Mouse (Mus musculus) forebrain, postnatal 0 days (tissue): ENCODE measurements at regions not wholly inside any gene's neighbourhood (a gene's known extent, or its start where the extent isn't known, plus 50 kb on each side); places are given as distances from the start of the nearest gene placed in this dataset.

ENCODE experiments used
- ATAC-seq: fragments of 200-750 bp; cut with Nextera tagmentation; 2 replicates; pipeline ENCODE4 v1.8.0; 2017; ENCODE audit warnings: mild to moderate bottlenecking, moderate library complexity
- DNase-seq: peaks from one replicate; pipeline ENCODE4 v3.0.0-alpha.2; 2015
- H3K27ac ChIP-seq: fragments of 300-500 bp; sonication (generic); 2 replicates; pipeline ENCODE4 v1.5.1; 2014; ENCODE audit warnings: low read depth, mild to moderate bottlenecking, antibody characterized with exemption, low read length, moderate library complexity, mixed read lengths
- H3K27me3 ChIP-seq: fragments of 300-500 bp; sonication (generic); 2 replicates; pipeline ENCODE4 v1.6.1; 2014; ENCODE audit warnings: mild to moderate bottlenecking, low read length, mixed read lengths; ENCODE audit not compliant: insufficient read depth
- H3K36me3 ChIP-seq: fragments of 300-500 bp; sonication (generic); 2 replicates; pipeline ENCODE4 v1.6.1; 2014; ENCODE audit warnings: mild to moderate bottlenecking, moderate library complexity; ENCODE audit not compliant: insufficient read depth
- H3K4me1 ChIP-seq: fragments of 300-500 bp; sonication (generic); 2 replicates; pipeline ENCODE4 v1.6.1; 2014; ENCODE audit warnings: antibody characterized with exemption; ENCODE audit not compliant: insufficient read depth
- H3K4me2 ChIP-seq: fragments of 300-500 bp; sonication (generic); 2 replicates; pipeline ENCODE4 v1.6.1; 2014; ENCODE audit warnings: low read depth, mild to moderate bottlenecking, moderate library complexity
- H3K4me3 ChIP-seq: fragments of 300-500 bp; sonication (generic); 2 replicates; pipeline ENCODE4 v1.5.1; 2014; ENCODE audit warnings: low read depth, low read length, mixed read lengths
- H3K9ac ChIP-seq: fragments of 300-500 bp; sonication (generic); 2 replicates; pipeline ENCODE4 v1.6.1; 2014; ENCODE audit warnings: mild to moderate bottlenecking
- H3K9me3 ChIP-seq: fragments of 300-500 bp; sonication (generic); 2 replicates; pipeline ENCODE4 v1.6.1; 2016; ENCODE audit warnings: low read length
- CTCF ChIP-seq: sonication (generic); IDR thresholded peaks from 2 replicates; pipeline ENCODE4 v1.5.1; 2016; ENCODE audit warnings: antibody characterized with exemption, control low read depth, low read depth
- WGBS: fragments of 180-500 bp; shearing (Covaris S2); extraction: QIAGEN DNeasy Blood & Tissue Kit; methylation state at CpG from one replicate; pipeline ENCODE4 v1.1.7; 2014; 5-methylcytosine and 5-hydroxymethylcytosine counted together

GRCm38 (mm10) chr15:24161974-24162373 is 1251.6 kb downstream of the Basp1 start:
- H3K36me3 ChIP-seq = no peaks in the 10 kb centered on the region
- no peak overlapping the region for H3K27ac ChIP-seq
- no peaks in the 10 kb centered on the region for H3K4me1 ChIP-seq
- no peak overlapping the region for H3K9ac ChIP-seq
- H3K4me3 ChIP-seq = no peak overlapping the region
- no peaks in the 10 kb centered on the region for H3K27me3 ChIP-seq
- H3K9me3 ChIP-seq = no peaks in the 10 kb centered on the region
- TF ChIP-seq CTCF = no peak
- DNase-seq (no peak), ATAC-seq (no peak)
- WGBS = 95% methylated on average over 9 of the region's 9 CpGs
- H3K4me2 ChIP-seq = no peak overlapping the region

GRCm38 (mm10) chr15:24157700-24158350 is 1255.7 kb downstream of the Basp1 start:
- H3K27ac ChIP-seq = no peak overlapping the region
- no peaks in the 10 kb centered on the region for H3K27me3 ChIP-seq
- no peak overlapping the region for H3K4me3 ChIP-seq
- H3K4me1 ChIP-seq = no peaks in the 10 kb centered on the region
- H3K9me3 ChIP-seq = no peaks in the 10 kb centered on the region
- ATAC-seq (no peak; the same call in 1 of the 2 replicates), DNase-seq (peak; percentile 2)
- WGBS = 71% methylated on average over 10 of the region's 10 CpGs
- no peaks in the 10 kb centered on the region for H3K36me3 ChIP-seq
- no peak for TF ChIP-seq CTCF
- no peak overlapping the region for H3K4me2 ChIP-seq
- no peak overlapping the region for H3K9ac ChIP-seq

- H3K27me3 ChIP-seq = no peaks in the 10 kb centered on the region
- no peak for TF ChIP-seq CTCF
- no peak overlapping the region for H3K9ac ChIP-seq
- no peak overlapping the region for H3K4me3 ChIP-seq
- no peak overlapping the region for H3K27ac ChIP-seq
- DNase-seq (peak; percentile 16), ATAC-seq (peak; percentile 77)
- H3K4me2 ChIP-seq = no peak overlapping the region
- 63% methylated on average over 3 of the region's 3 CpGs for WGBS
- no peaks in the 10 kb centered on the region for H3K36me3 ChIP-seq
- H3K4me1 ChIP-seq = no peaks in the 10 kb centered on the region
- no peaks in the 10 kb centered on the region for H3K9me3 ChIP-seq
These were observed 1259.3 kb downstream of the Basp1 start for GRCm38 (mm10) chr15:24154291-24154690.

- H3K36me3 ChIP-seq = no peaks in the 10 kb centered on the region
- H3K27ac ChIP-seq = no peak overlapping the region
- H3K9me3 ChIP-seq = no peaks in the 10 kb centered on the region
- H3K27me3 ChIP-seq = no peaks in the 10 kb centered on the region
- no peak for DNase-seq
- no peak overlapping the region for H3K4me3 ChIP-seq
- TF ChIP-seq CTCF = no peak
- ATAC-seq = no peak
- H3K4me2 ChIP-seq = no peak overlapping the region
- no peaks in the 10 kb centered on the region for H3K4me1 ChIP-seq
- no peak overlapping the region for H3K9ac ChIP-seq
These were observed 1289.3 kb downstream of the Basp1 start for GRCm38 (mm10) chr15:24124241-24124640.

- H3K27me3 ChIP-seq = no peaks in the 10 kb centered on the region
- ATAC-seq = no peak
- no peak overlapping the region for H3K4me3 ChIP-seq
- H3K9ac ChIP-seq = no peak overlapping the region
- 55% methylated on average over 5 of the region's 5 CpGs for WGBS
- H3K9me3 ChIP-seq = no peaks in the 10 kb centered on the region
- H3K27ac ChIP-seq = no peak overlapping the region
- H3K36me3 ChIP-seq = no peaks in the 10 kb centered on the region
- DNase-seq = no peak
- H3K4me1 ChIP-seq = no peaks in the 10 kb centered on the region
- no peak overlapping the region for H3K4me2 ChIP-seq
- TF ChIP-seq CTCF = no peak
These were observed 1327.3 kb downstream of the Basp1 start for GRCm38 (mm10) chr15:24086267-24086666.

GRCm38 (mm10) chr15:24053197-24053596 is 1360.4 kb downstream of the Basp1 start:
- 68% methylated on average over 3 of the region's 3 CpGs for WGBS
- no peaks in the 10 kb centered on the region for H3K27me3 ChIP-seq
- H3K4me3 ChIP-seq = no peak overlapping the region
- H3K9ac ChIP-seq = no peak overlapping the region
- H3K36me3 ChIP-seq = no peaks in the 10 kb centered on the region
- no peaks in the 10 kb centered on the region for H3K4me1 ChIP-seq
- no peak for TF ChIP-seq CTCF
- ATAC-seq (no peak), DNase-seq (no peak)
- no peak overlapping the region for H3K4me2 ChIP-seq
- H3K27ac ChIP-seq = no peak overlapping the region
- no peaks in the 10 kb centered on the region for H3K9me3 ChIP-seq

- no peak overlapping the region for H3K4me2 ChIP-seq
- ATAC-seq (no peak), DNase-seq (no peak)
- H3K9ac ChIP-seq = no peak overlapping the region
- no peak overlapping the region for H3K4me3 ChIP-seq
- no peak for TF ChIP-seq CTCF
- no peak overlapping the region for H3K27ac ChIP-seq
- H3K4me1 ChIP-seq = no peaks in the 10 kb centered on the region
- no peaks in the 10 kb centered on the region for H3K9me3 ChIP-seq
- H3K36me3 ChIP-seq = no peaks in the 10 kb centered on the region
- WGBS = 42% methylated on average over 2 of the region's 2 CpGs
- H3K27me3 ChIP-seq = no peaks in the 10 kb centered on the region
These were observed 1372.7 kb downstream of the Basp1 start for GRCm38 (mm10) chr15:24040847-24041246.
